Mouse (Mus musculus) yolk sac, embryonic 10.5 days (tissue): ENCODE measurements around the gene Helz2.

ENCODE experiments used
- DNase-seq: peaks from one replicate; pipeline ENCODE4 v3.0.0-alpha.2; 2017; ENCODE audit warnings: low spot score

The Helz2 gene

DNA sequence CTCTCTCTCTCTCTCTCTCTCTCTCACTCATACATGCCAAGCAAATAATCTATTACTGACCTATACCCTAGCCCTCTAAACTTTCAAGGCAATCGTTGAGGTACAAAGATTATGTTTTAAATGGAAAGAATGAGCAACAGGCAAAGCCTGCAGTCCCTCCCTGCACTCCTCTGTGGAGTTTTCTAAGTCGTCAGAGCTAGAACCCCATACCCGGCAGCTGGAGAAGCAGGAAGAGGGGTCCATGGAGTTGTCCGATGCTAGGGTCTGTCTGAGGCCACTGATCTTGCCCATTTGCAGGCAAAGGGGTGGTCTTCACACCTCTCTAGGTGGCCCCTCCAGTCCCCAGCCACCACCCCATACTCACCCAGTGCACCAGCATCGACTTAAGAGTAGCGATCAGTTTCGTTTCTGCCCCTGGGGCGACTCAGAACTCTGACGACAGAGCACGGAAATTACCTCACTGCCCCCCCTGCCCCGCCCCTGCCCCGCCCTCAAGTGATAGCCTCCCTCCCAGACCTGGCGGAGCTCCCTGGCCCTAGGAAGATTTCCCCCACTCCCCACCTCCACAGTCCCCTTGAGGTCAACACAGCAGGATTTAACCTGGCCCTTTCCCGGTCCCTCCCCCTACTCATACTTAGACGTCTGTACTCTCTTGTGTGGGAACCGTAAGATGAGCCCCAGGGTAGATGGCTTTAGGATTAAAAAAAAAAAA lies at the start of gene Helz2:
TSS of gene Helz2 (minus strand) at position 426 of the 712 bp plus-strand sequence.
- peak; percentile 70 for DNase-seq

DNA sequence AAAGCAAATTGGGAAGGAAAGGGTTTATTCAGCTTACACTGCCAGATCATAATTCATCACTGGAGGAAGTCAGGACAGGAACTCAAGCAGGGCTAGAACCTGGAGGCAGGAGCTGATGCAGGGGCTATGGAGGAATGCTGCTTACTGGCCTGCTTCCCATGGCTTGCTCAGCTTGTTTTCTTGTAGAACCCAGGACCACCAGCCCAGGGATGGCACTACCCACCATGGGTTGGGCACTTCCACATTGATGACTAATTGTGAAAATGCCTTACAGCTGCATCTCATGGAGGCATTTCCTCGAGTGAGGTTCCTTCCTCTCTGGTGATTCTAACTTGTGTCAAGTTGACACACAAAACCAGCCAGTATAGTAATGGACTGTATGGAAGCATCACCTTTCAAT lies 49.1 kb upstream of the Helz2 start:
- DNase-seq, result no peak

DNA sequence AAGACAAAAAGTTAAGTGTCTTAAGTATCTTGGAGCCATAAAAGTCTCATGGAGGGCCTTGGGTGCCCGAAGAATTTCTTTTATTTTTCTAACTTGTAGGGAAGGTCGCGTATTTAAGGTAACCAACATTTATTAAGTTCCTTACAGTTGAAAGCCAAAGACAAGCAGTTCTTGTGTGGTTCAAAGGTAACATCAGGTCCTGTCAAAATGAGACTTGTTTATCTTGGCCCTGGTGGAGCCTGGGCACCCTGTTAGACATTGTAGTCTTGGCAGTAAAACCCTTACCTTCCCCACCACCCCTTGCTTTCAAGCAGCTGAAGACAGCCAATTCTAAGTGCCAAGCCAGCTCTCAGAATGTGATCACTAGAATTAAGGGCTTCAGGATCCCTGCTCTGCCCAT lies 46.9 kb upstream of the Helz2 start:
- DNase-seq, result no peak

DNA sequence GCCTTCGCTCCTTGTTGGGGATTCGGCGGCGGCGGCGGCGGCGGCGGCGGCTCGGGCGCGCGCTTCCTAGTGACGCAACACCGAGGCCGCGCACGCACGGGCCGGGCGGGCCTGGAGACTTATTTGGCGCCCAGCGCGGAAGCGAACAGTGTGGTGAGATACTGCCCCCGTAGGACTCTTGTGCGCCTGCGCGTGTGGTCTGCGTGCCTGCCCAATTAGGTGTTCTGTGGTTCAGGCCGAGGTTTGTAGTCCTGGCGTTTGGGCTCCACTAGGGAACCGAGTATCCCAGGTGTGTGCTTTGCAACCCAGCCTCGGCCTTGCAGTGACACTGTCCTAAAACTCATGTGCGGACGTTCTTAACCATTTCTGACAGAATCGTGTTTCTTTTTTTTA lies 46.1 kb upstream of the Helz2 start, which contains the start of gene Gmeb2:
TSS of gene Gmeb2 (minus strand) at position 78 of the 393 bp plus-strand sequence.
- peak; percentile 93 for DNase-seq

DNA sequence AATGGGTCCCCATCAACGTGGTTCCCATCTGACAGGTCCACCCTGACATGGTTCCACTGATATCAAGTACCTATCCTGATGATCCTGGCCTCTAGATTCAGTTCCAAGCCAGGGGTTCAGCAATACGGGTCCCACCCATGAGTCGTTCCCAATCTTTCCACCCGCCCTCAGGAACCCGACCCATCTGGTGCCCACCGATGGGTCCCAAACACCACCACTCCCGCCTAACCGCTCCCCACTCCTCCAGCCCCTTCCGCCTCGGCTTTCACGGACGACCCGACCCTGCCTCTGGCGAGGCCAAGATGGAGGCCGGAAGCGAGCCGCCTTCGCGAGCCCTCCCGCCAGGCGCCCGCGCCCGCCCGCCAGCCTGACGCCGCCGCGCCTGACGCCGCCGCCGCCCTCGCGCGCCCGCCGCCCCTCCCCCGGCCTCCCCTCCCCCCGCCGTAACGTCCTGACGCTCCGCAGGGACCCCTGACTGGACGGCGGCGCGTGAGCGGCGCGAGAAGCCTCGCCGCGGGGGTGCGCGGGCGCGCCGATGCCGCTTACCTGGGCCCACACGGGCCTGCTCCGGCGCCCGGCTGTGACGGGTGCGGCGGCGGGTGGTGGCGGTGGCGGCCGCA lies 45.6 kb upstream of the Helz2 start:
- peak; percentile 93 for DNase-seq

DNA sequence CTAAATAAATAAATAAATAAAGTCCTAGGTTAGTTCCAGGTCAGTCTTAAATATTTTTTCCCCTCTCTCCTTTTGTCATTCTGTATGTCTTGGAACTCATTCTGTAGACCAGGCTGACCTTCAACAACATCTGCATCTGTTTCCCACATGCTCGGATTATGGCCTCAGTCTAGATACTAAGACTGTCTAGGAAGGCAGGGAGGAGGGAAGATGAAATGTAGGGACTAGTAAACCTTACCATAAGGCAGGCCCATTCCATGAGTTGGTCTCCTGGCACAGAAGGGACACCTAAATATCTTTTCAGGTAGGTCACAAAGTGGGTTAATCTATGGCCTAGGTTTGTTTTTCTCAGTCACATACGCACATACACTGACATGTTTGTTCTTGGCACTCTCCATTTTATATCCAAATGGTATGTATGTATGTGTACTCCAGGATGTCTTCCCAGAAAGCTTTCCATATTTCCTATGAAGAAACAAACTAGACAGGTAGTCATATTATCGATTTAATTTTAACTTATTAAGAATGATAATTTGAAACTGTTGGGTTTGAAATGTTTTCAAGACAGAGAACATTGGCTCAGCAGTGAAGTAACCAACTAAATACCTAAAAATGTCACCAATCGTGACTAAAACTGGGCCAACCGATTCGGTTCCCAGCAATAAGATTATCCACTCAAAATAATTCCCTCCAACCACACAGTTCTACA lies 45.0 kb upstream of the Helz2 start:
- no peak for DNase-seq

DNA sequence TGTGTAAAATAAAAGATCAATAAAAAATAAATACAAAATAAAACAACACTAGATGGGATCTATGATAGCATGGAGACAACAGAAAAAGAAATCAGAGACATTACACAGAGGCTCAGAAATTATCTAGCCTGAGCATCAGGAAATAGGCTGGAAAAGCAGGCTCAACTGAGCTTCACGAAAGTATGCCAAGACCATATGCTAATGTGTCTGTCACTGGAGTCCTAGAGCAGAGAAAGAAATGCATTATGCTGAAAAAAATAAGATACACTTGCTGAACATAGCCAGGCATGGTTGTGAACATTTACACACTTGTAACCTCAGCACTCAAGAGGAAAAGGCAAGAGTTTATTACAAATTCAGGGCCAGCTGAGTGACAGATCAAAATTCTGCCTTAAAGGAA lies 38.1 kb upstream of the Helz2 start:
- DNase-seq, result no peak

DNA sequence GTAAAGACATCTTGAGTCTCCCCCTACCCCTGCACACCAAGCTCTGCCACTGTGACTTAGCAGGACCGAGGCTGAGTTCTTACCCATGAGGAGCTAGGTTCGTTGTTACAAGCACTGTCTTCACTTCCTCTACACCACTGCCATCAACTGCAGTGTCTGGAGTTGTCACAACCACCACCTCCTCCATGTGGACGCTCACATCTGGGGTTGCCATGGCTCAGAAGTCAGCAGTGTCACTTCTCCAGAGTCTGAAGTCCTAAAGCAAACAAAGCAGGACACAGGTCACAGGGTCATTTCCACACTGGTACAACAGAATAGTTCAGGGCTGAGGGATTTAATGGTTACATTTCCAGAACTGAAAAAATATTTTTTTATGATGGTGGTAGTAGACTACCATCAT lies 36.0 kb upstream of the Helz2 start:
- peak; percentile 54 for DNase-seq

DNA sequence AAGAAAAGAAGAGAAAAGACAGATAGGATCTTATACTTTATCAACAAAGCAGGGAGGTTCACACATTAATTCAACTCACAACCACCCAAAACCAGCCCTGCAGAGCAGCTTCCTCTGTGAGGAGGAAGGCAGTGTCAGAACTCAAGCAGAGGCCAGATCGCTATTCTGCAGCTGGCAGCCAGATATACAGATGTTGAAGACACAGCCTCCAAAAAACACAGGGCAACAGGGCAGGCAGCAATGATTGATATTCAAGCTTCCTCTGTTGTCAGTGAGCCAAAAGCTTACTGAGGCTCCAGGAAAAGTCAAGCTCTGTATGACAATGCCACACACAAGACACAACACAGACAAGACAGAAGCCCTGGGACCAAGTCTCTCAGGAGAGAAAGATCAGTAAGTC lies 34.9 kb upstream of the Helz2 start:
- no peak for DNase-seq

DNA sequence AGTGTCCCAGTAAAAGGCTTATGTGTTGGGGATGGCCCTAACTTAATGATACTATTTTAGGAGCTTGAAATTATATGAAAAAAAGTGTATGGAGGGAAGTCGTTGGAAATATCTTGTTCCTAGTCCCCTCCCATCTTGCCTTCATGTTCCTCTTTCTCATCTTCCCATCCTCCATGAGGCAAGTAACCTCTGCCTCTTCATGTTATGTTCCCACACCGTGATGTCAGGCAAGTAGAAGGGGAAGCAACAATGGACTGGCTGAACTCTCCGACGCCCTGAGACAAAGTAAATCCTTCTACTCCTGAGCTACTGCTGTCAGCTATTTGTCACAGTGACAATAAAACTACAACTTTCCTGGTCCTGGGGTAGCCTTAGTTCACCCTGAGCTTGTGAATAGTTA lies 32.8 kb upstream of the Helz2 start:
- no peak for DNase-seq

DNA sequence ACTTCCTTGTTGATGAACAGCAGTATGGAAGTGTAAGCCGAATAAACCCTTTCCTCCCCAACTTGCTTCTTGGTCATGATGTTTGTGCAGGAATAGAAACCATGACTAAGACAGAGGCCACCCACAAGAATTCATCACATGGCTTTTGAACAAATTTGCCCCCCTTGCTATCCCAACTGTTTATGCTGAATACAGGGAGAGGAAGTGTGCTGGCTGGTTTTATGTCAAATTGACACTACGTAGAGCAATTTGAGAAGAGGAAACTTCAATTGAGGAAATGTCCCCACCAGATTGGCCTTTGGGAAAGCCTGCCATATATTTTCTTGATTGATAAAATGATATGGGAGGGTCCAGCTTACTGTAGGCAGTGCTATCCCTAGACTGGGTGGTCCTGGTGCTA lies 32.0 kb upstream of the Helz2 start:
- no peak for DNase-seq

DNA sequence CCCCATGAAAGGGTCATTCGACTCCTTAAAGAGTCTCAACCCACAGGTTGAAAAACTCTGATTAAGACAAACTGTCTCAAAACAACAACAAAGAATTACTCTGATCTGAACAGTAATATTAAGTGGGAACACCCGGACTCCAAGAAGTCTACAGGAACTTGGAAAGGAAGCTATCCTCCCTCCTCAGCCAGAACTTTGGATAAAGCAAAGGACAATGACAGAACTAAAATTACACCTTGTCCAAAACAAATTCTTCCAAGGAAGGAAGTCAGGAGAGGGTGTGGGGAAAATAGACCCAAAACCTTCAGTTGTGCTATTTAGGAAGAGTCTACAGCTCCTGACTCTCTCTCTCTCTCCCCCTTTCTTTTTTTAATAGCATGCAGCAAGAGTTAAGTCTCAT lies 30.3 kb upstream of the Helz2 start:
- no peak for DNase-seq

DNA sequence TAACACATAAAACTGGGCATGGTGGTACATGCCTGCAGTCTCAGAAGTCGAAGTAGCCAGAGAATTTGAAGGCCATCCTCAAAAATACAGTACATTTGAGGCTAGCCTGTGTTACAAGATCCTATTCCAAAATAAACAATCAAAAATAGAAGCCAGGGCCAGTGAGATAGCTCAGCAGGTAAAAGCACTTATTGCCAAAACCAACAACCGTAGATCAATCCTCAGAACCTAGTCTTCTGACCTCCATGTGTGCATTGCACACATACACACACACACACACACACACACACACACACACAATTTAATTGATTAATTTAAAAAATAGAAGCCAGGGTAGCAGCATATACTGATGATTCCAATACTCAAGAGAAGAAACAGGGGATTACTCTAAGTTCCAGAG lies 25.0 kb upstream of the Helz2 start:
- no peak for DNase-seq

DNA sequence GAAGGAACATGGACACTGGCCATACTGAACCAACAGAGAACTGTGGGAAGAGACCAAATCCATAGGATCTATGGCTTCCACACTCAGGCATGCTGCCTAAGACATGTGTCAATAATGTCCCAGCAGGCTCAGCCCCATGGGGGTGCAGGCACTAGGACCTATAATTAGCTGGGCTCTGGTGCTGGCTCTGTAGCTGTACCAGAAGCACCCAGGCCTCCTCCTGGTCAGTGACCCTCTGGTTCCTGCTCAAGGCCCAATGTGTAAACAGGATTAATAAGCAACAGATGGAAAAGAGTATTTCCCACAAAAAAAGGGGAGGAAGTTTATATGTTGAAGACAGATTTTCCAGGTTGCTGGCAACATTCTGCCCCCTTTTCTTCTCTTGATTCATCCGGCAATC lies 11.4 kb upstream of the Helz2 start:
- DNase-seq, result no peak

DNA sequence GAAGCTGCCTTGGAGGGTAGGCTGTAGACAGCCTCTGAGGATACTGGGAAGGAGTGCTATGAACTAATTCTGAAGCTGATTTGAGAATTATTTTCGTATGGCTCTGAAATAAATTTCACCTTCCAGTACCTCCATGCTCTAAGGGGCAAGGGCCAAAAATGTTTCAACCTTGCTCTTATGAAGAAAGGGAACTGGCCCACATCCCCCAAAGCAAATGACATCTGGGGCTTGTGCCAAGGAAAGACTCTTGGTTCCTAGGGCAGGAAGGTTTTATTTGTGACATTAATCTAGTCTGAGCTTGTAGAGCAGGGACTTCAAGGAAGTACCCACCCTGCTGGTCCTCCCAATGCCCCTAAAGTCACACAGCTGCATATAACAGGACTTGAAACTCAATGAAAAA lies 10.0 kb upstream of the Helz2 start:
- DNase-seq, result no peak

DNA sequence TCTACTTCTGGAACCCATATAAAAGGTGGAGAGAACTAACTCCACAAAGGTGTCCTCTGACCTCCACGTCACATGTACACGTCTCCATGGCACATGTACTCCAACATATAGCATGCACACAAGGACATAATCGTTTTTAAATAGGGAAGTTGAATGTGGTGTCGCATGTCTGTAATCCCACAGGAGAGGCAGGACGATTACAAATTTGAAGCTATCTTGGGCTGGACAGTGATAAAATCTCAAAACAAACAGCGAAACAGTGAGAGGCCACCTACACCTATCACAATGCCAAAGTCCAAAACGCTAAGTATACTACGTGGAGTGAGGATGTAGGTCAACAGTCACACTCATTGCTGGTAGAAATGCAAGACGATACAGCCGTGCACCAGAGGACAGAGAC lies 7.4 kb upstream of the Helz2 start:
- peak; percentile 71 for DNase-seq

DNA sequence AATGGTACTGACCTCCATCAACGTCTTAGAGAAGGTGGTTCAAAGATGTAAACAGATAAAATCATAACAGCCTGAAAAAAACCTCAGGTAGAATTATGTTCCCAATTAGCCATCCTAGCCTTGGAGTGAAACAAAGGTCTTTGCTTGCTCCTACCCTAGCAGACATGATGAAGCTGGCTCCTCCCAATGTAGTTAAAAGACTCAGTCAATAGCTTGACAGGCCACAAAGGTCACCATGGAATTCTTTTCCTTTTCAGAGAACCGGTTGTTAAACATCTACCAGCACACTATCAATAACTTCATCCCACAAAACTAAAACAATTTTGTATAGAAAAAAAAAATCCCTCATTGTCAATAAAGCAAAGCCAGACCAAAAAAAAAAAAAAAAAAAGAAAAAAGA lies 3.2 kb upstream of the Helz2 start:
- peak; percentile 38 for DNase-seq

DNA sequence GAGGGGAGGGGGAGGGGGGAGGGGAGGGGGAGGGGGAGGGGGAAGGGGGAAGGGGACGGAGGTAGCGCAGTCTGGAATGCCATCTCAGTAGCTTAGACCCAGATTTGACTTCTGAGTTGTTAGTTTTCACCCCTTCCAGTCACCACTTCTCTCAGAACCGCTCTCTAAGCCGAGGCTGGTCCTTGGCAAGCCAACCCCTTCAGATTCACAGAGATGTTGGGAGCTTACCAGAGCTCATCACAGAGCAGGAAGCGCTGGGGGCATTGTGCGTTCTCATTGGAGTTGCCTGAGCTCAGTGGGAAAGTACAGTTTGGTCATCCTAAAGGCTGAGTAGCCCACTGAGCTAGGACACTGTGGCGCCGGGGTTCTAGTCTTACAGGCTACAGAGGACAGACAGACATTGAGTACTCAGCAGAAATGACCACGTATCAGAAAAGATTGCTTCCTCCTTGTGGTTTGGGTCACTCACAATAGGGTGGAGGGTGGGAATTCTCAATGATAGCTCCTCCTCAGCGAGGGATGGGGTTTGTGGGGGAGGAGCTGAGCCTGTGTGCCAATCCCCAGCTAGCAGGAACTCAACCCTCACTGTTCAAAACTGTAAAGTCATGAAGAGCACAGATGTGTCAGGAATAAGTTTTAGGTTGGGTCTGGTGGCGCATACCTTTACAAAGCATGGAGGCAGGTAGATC lies 2.0 kb upstream of the Helz2 start:
- DNase-seq, result peak; percentile 74

DNA sequence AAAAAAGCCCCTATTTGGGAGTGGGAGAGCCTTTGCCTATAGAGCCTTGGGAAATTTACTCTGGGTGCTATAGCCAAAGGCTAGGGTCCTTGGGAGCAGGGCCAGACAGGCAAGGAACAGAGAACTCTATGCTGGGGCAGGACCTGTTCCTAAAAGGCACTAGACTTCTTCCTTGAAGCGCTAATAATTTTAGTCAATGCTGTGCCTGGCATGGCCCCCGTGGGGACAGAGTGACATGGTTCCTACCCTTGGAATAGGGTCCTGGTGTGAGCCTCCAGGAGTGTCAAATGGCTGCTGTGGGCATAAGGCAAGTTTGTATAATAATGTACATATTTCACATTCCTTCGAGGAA lies 463 bp upstream of the Helz2 start:
- no peak for DNase-seq

DNA sequence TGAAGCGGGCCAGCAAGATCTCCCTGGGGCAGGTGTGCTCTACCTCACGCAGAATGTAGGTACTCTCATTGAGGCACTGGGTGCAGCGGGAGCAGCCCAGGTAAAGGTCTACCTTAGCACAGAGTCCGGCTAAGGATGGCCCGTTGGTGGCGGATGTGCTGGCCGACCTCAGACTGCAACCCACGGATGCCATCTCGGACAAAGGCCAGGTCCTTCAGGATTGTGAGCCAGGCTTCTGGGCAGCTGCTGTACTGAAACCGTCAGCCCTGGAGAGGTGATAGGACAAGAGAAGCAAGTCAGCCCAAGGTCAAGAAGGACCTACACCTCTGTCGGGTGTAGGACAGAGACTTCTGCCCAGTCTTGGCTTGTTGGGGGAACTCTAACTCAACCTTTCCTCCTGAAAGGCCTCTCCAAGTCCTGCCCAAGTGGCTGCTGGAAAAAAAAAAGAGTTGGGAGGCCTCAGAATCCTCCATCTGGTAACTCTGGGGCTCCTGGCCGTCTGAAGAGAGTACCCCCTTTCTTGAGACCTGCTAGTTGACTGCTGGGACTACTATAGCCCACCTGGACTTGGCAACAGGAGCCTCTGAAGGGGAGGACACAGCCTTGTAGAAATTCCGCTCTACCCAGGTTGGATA lies 904 bp downstream of the Helz2 start:
- DNase-seq, result no peak

DNA sequence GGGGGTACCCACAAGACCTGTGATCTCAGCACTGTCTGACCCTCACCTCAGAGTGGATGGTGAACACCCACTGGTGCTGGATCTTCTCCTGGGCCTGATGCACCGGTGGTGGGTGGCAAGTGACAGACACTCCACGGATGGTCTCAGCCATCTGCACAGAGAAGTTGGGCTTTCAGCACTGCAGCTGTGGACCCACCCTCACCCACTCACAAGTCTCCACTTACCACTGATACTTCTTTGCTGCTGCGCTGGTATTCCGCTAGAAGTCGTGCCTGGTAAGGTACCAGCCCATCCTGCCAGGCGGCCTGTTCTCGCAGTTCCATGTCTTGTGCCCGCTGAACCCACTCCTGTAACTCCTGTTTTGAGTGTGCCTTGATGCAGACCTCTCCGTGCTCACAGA lies 2.6 kb downstream of the Helz2 start:
- no peak for DNase-seq

DNA sequence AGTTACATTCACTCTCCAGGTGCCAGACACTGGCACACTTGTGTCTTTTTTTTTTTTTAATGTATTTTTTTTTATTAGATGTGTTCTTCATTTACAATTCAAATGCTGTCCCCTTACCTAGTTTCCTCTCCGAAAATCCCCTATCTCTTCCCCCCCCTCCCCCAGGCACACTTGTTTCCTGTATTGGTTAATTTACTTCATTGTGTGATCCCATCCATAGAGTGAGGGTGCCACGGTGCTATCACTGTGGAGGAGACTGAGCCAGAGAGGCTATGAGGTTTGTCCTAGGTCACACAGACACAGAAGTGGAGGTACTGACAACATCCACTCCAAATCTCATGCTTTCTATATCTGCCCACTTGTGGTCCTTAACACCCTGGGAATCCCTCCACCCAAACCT lies 3.0 kb downstream of the Helz2 start:
- DNase-seq, result no peak
